Mouse (Mus musculus): ENCODE data around the gene Fcrla. TPM values are rescaled to one million over a fixed set of nuclear protein-coding genes. Genes with fewer than 3 reads are reported as not detected.

The Fcrla gene
- total RNA-seq, 2 experiments from 2014 or later: 0.84 to 1.00 TPM

- intact Hi-C loops (cut with DNase I): no loop called here
- DNase-seq: peak in 1 of 2 experiments; percentile 6
These were observed 32.5 kb downstream of the Fcrla start for GRCm38 (mm10) chr1:170894603-170895602.

DNA sequence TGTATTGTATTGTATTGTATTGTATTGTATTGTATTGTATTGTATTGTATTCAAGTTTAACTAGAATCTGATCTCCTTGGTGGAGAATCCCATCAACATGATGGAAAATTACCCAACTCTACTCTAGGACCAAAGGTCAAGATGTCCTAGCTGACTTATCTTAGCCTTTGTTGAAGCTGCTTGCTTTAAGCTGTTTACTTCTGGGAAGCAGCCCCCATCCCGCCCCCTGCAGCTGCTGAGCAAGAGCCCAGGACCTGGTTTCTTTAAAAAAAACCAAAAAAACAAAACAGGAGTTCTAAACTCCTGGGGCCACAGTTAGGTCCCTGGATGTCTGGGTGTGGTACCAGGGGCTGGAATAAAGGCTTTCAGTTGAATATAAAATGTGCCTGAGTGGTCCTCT lies 35.1 kb downstream of the Fcrla start:
- no peak for DNase-seq
- intact Hi-C loops (cut with DNase I): no loop called here

GRCm38 (mm10) chr1:170891646-170892045 lies 35.7 kb downstream of the Fcrla start:
- intact Hi-C loops (cut with DNase I): no loop called here
- no peak for DNase-seq

GRCm38 (mm10) chr1:170889310-170889709 lies 38.1 kb downstream of the Fcrla start:
- no peak for DNase-seq
- intact Hi-C loops (cut with DNase I): no loop called here

- DNase-seq: no peak
- intact Hi-C loops (cut with DNase I): no loop called here
These were observed 41.3 kb downstream of the Fcrla start for GRCm38 (mm10) chr1:170886044-170886458.

- peak; percentile 81 to 86 for DNase-seq
- intact Hi-C loops (cut with DNase I): no loop called here
These were observed 42.3 kb downstream of the Fcrla start, which contains the start of the genes Gm26620 and Dusp12 for GRCm38 (mm10) chr1:170884978-170885561. TSS of gene Gm26620 (plus strand) at chr1:170885065. TSS of gene Dusp12 (minus strand) at chr1:170885540.

GRCm38 (mm10) chr1:170884390-170884789 lies 43.0 kb downstream of the Fcrla start:
- no peak for DNase-seq
- intact Hi-C loops (cut with DNase I): no loop called here

GRCm38 (mm10) chr1:170882915-170883485 lies 44.4 kb downstream of the Fcrla start:
- no peak for DNase-seq
- intact Hi-C loops (cut with DNase I): no loop called here

GRCm38 (mm10) chr1:170876906-170877305 lies 50.5 kb downstream of the Fcrla start:
- no peak for DNase-seq
- intact Hi-C loops (cut with DNase I): no loop called here

DNA sequence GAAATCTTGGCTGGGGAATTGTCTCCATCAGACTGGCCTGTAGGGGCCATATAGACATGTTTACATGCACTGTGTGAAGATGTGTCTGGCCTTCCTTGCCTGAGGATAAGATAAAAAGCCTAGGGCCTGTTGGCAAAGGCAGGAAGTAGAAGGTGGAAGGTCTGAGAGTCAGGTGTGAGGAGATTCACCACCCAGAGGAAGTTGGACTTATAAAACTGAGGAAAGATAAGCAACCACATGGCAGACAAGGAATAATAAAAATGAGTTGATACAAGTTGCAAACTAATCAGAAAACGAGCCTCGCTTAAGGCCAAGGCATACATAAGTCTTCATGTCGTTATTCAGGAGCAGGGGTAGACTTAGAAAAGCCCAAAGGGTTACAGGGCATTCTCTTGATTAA lies 51.7 kb downstream of the Fcrla start:
- intact Hi-C loops (cut with DNase I): no loop called here
- DNase-seq: no peak

GRCm38 (mm10) chr1:170871961-170872360 lies 55.4 kb downstream of the Fcrla start:
- intact Hi-C loops (cut with DNase I): no loop called here
- DNase-seq: no peak

- intact Hi-C loops (cut with DNase I): no loop called here
- DNase-seq: no peak
These were observed 56.0 kb downstream of the Fcrla start for GRCm38 (mm10) chr1:170871402-170871801.

- DNase-seq: no peak
- intact Hi-C loops (cut with DNase I): no loop called here
These were observed 58.5 kb downstream of the Fcrla start for GRCm38 (mm10) chr1:170868905-170869283.

DNA sequence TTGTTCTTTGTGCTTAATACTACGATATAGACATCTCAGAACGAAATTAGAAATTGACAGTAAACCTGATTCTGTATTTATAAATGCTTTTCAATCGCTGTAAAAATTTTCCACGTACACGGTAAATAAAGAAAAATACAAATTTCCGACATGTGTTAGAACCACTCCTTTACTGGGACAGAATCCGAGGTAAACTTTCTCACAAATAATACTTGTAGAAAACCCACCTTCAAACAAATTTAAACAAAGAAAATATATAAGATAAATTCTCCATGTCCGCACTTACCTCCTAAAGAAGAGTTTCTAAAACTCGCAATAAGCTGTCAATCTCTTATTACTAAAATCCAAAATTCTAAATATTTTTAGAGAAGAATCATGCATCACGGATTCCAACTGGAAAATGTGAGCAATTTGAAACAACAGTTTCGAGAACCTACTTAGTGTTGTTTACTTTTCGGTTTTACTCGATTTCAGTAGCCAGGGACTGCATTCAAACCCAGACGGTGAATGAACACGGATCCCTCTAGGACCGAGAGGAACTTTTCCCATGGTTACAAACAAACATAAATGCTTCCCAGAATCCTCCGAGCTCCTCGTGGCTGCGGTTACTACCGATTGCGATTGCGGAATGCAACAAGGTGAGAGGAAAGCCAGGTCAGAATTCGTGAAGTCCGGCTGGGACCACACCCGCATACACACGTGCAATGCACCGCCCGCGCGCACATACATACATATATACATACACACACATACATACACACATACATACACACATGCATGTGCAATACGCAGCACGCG lies 59.1 kb downstream of the Fcrla start:
- peak; percentile 51 to 68 for DNase-seq
- intact Hi-C loops (cut with DNase I): no loop called here

- peak; percentile 94 to 97 for DNase-seq
- intact Hi-C loops (cut with DNase I): no loop called here
These were observed 59.7 kb downstream of the Fcrla start, which contains the start of gene Atf6 for GRCm38 (mm10) chr1:170867691-170868105. TSS of gene Atf6 (minus strand) at chr1:170867771.

Other genes starting within 250 kb of the Fcrla start
- 10 to 100 TPM; 52.5 to 56.3 TPM for gene Atf6, start 59.8 kb downstream of the Fcrla start, total RNA-seq (2021)
- under 1 TPM; 0.48 to 0.56 TPM for gene Gm26620, start 42.5 kb downstream of the Fcrla start, total RNA-seq (2021)
- gene Dusp12, start 42.0 kb downstream of the Fcrla start, total RNA-seq (2021): 1 to 10 TPM; 7.4 TPM
- not detected for gene Fcrlb, start 14.6 kb downstream of the Fcrla start, total RNA-seq (2021)
- 1 to 10 TPM; 5.2 to 6.0 TPM for gene Fcgr2b, start 49.0 kb upstream of the Fcrla start, total RNA-seq (2021)
- under 1 TPM; 0.22 to 0.29 TPM for gene Fcgr4, start 91.3 kb upstream of the Fcrla start, total RNA-seq (2021)
- gene Fcgr3, start 137.4 kb upstream of the Fcrla start, total RNA-seq (2021): 10 to 100 TPM; 11.8 to 11.9 TPM
- gene Cfap126, start 186.3 kb upstream of the Fcrla start, total RNA-seq (2021): 1 to 10 TPM in 1 of 2 experiments, under 1 TPM in 1; 1.00 to 2.1 TPM
- 1,000 to 10,000 TPM; 1,008 to 1,038 TPM for gene Sdhc, start 223.0 kb upstream of the Fcrla start, total RNA-seq (2021)
- gene Mpz, start 223.1 kb upstream of the Fcrla start, total RNA-seq (2021): 10 to 100 TPM in 1 of 2 experiments, not detected in 1; 18.9 TPM